Mouse (Mus musculus) thymus, postnatal 0 days (tissue): ENCODE measurements around the gene Uqcrh. TPM values are rescaled to one million over a fixed set of nuclear protein-coding genes. Genes with fewer than 3 reads are reported as not detected.
A peak's percentile ranks its signal among the peaks of the same experiment; 100 is the strongest.

Source experiments
- DNase-seq: peaks from one replicate; pipeline ENCODE4 v3.0.0-alpha.2; 2015; ENCODE audit warnings: low spot score
- polyA plus RNA-seq: library from polyadenylated mRNA; unstranded; fragments of >200 nt; fragmentation: Nextera tagmentation; extraction: Ambion mirVana; gene quantifications from 2 replicates; pipeline ENCODE4 v1.2.1, GENCODE M21; 2015

Gene Uqcrh
- polyA plus RNA-seq, 1 experiment from 2014 or later = 652 TPM

DNA sequence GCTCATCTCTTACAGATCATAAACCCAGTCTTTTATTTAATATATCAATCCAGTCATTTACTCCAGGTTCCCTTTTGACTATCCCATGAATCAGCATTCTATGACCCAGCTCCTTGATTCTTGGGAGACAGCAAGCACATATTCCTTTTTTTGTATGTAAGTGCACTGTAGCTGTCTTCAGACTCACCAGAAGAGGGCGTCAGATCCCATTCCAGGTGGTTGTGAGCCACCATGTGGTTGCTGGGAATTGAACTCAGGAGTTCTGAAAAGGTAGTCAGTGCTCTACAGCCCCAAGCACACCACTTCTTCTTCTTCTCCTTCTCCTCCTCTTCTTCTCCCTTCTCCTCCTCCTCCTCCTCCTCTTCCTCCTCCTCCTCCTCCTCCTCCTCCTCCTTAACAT lies 17.3 kb downstream of the Uqcrh start:
- no peak for DNase-seq

DNA sequence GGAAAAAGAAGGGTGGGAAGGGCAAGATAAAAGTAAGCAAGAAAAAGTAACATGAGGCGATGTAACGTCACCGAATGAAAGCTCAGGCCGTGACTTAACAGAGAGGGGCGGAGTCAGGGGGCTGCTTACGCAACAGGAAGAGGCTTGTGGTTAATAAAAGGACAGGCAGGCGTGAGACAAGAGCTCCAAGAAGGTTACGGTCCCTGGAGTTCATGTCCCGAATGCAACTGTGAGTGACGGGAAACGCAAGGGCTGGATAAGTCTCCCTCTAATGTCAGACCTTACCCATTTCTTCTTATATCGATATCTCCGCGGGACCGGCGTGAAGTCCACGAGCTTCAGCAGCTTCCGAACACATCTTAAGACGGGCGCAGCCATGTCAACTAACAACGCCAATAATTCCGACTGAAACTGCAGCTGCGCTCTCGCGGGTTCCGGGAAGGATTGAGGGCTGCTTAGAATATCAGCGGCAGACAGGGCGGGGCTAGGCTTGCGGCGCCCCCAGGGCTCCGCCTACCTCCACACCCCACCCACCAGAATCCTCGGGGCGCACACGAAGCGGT lies 21.4 kb downstream of the Uqcrh start, which contains the start of gene Nsun4:
Gene Nsun4, minus strand, starts transcription at position 478 of the 563 bp plus-strand sequence.
- DNase-seq = peak; percentile 95

DNA sequence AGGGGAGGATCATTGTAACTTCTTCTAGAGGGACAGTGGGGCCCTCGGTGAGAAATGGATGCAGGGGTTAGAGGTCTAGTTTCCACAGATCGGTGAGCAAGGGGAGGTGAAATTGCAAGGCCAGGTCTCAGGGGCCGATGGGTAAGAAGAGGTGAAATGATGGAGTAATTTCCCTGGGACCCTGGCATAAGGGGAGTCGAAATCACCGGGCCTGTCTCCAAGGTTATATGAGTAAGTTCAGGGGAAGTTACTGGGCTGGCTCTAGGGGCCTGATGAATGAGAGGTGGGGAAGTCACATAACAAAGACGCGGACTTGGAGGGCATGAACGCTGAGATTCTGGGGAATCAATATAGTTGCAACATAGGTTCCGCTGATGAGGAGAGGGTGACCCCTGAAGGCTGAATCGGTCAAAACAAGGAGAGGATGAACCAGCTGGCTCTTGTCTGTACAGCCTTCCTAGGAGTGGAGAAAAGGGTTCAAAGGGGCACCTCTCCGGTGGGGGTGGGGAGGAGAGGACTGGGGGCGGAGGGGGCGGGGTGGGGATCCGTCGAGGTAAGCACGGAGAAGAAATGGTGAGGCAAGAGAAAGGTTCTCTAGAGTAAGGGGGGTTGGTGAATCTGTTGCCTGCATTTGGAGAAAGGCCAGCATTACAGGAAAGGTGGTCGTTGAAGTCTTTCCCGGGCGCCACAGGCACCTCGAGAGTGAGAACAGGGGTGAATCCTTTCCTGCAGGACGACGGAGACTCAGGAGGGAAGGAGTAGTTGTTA lies 22.2 kb downstream of the Uqcrh start:
- peak; percentile 54 for DNase-seq

DNA sequence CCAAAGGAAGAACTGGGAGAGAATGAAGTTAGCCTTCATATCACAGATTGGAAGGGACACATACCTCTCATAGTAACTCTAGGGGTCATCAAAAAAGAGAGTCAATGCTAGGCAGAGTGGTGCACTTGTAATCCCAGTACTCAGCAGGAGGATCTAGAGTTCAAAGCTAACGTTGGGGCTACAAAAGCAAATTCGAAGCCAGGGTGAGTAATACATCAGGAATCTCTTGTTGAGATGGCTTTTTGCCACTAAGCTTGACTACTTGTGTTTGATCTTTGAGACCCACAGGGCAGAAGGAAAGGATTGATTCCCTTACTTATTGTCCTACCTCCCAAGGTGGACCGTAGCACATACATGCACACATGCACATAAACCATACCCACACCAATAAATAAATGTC lies 25.7 kb downstream of the Uqcrh start:
- DNase-seq = no peak

DNA sequence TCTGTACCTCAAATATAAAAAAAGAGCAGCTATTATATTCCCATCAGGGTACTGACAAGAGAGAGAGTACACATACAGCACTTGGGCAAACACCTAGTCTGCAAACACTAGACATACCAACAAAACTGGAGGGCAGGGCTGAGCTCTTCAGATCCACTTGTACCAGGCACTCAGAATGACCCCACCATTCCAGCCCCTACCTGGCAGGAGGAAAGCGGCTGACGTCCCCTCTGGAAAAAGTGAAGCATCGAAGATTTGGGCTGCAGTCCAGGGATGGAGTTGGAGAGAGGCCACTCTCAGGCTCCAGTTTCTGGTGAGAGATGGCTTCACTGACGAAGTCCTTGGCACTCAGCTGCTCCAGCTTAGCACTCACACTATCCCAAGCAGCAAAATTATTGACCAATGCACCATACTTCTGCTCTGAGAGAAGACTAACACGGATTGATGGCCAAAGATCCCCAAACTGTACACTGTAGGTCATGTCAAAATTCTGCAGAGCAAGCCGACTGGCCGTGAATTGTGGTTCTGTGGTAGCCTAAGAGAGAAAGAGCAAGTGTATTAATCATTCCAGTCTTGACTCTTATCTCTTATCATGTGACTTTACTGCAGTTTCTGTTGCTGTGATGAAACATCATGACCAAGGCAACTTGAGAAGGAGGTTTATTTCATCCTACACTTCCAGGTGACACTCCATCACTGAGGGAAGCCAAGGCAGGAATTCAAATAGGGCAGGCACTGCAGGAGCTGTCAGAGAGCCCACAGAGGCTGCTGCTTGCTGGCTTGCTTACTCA lies 26.5 kb downstream of the Uqcrh start:
- no peak for DNase-seq

DNA sequence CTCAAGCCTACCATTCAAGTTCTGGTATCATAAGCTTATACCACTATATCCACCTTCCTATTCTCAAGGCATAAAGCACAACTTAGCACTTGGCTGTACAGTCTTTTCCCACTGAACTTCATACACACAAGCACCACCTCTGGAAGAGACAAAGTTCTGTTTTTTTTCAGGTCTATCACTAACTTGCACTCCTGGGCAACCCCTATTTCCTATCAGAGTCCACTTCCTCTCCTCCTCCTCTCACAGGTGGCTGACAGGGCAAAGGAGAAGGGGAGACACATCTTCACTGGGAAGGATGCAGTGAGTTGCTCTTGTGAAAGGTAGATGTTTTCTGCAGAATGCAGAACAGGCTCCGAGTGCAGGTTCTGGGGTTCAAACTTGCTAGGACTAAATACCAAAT lies 27.2 kb downstream of the Uqcrh start:
- DNase-seq = no peak

DNA sequence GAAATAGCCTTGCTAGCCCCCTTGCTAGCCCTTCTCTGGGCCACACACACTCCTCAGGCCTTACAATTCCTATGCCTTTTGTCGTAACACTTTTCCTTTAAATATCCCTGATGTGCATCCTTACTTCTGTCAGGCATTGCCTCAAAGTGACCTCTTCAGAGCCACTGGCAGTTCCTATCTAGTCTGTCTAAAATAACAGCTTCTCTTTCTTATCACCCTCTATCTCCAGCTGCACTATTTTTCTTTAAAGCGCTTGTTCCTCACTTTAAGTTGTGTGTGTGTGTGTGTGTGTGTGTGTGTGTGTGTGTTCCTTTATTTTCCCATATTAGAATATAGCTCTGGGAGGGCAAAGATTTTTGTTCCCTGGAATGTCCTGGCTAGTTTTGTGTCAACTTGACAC lies 28.3 kb downstream of the Uqcrh start:
- no peak for DNase-seq

DNA sequence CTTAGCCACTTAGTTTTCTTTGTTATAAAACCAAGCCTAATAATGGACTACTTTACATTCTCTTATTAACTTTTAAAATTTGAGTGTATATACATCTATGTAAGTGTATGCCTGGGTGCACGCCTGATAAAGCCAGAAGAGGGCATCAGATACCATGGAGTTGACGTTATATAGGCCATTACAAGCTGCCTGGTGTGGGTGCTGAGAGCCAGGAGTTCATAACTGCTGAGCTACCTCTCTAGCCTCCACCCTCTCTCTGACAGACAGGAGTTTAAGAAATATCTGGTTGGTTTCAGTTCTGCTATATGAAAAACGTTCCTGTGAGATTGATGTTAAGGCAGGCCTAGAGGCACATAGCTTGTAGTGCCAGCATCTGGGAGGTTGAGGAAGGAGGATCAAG lies 32.7 kb downstream of the Uqcrh start:
- peak; percentile 12 for DNase-seq

DNA sequence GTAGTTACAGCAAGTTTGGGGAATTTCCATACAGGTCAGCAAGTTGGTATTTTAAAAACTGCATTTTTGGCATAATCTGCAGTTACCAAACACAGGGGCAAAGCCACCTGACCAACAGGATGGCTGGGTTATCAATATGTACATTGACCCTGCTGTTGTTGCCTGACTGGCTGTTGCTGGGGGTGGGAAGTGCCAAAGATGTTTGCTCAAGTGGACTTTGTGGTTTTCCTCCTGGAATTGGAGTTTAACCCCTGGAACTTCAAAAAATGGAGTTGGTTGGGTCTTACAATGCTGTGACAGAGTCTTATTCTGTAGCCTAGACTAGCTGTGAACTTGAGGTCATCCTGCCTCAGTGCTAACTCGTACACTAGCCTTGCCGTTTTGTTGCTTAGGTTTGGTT lies 34.4 kb downstream of the Uqcrh start:
- DNase-seq = no peak

DNA sequence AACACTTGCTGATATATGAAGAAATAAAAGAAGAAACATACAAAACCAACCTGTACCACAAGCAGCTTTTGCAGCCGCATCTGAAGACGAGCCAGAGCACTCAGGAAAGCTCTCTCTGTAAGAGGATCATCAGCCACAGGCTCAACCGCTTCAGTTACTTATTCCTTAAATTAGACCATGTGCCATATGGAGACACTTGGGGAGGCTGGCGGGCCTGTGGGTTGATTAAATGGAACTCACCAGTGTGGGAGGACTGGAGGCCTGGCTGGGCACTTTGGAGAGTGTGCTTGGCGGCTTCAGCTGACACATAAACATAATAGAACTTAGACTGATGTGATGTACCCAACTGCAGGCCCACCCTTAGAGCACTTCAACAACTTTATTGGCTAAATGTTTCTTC lies 41.5 kb downstream of the Uqcrh start:
- no peak for DNase-seq

DNA sequence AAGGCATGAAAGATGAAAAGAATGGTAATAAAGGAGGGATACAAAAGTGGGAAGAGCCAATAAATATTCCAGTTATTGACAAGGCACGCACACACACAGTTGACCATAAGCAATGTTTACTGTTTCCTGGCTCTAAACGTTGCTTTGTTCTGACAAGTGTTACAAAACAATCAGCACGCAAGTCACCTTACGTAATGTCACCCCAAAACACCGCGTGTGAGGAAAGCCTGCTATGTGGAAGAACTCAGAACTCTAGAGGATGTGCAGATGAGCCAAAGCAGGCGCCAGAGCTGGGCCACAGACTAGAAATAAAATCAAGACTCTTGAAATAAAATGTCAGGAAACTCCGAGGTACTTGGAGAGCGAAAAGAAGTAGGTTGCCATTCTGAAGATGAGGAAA lies 42.0 kb downstream of the Uqcrh start:
- no peak for DNase-seq

DNA sequence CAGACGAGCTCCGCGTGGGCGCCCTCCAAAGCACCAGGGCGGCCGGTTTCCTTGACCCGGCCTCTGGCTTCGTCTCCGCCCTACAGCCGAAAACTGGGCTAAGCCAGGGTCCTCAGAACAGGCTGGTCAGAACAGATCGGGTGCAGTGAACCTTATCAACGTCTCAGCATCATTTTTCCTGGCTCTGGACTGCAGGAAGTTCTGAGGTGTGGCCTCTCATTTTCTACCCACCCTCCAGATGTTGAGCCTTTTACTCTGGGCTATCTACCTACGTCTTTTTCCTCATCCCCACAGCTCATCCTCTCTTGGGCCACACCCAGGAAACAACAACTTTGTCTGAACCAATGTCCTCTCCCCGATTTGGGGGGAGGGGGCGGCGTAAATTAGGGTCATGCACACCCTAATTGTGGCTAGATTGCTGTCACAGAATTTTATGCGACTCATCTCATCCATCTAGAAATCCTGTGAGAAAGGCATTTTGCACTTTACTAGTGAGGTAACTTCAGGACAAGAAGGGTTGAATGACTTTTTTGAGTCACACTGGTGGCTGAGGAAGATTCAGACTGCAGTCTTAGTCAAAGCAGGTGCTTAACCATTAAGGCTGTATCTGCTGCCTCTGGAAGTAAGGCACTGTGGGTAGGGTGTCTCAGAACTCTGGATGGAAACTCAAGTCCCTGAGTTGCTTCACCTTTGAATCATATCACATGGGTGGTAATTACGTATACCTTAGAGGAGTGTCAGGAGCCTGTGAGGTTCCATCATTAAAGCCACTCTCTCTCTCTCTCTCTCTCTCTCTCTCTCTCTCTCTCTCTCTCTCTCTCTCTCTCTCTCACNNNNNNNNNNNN lies 56.7 kb downstream of the Uqcrh start, which contains the start of gene Faah:
Gene Faah, minus strand, starts transcription at position 25 of the 845 bp plus-strand sequence.
- no peak for DNase-seq

DNA sequence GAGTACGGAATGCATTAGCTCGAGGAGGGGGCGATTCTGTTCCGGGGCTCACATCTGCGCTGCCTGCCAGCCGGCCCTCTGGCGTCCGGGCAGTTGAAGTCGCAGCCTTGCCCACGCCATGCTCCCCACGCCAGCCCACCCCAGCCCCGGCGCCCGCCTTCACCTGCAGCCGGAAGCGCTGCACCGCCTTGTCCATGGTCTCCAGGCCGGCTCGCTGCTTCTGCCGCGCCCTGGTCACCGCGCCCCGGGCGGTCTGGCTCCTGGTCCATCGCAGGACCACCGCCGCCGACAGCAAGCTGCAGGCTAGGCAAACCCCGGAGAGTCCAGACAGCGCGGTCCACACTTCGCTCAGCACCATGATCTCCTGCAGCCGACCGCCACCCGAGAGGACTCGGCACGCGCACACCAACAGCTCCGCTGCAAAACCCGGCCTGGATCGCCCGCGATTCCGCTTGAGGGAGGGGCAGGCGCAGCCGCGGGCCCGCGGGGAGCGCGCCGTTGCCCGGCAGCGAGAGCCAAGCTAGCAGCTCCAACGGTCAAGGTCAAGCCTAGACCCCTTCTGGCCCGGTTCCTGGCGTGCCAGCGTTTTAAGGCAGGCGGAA lies 57.5 kb downstream of the Uqcrh start:
- DNase-seq = peak; percentile 59

Other genes starting within 250 kb of the Uqcrh start
- 8.5 and 9.4 TPM in 2 replicates for gene Mob3c, start 247.0 kb downstream of the Uqcrh start, polyA plus RNA-seq
- 41.3 and 42.5 TPM in 2 replicates for gene Mknk1, start 235.9 kb downstream of the Uqcrh start, polyA plus RNA-seq
- gene Kncn, start 190.7 kb downstream of the Uqcrh start, polyA plus RNA-seq = not detected in 2 replicates
- gene 6430628N08Rik, start 184.4 kb downstream of the Uqcrh start, polyA plus RNA-seq = not detected in 2 replicates
- gene Dmbx1, start 135.1 kb downstream of the Uqcrh start, polyA plus RNA-seq = 0.04 and 0.05 TPM in 2 replicates
- gene Faah, start 57.1 kb downstream of the Uqcrh start, polyA plus RNA-seq = 3.9 and 4.7 TPM in 2 replicates
- 17.9 and 18.6 TPM in 2 replicates for gene Nsun4, start 21.2 kb downstream of the Uqcrh start, polyA plus RNA-seq
- gene Lrrc41, start 198 bp upstream of the Uqcrh start, polyA plus RNA-seq = 41.6 and 42.1 TPM in 2 replicates
- gene Rad54l, start 48.6 kb upstream of the Uqcrh start, polyA plus RNA-seq = 26.0 and 26.4 TPM in 2 replicates
- 28.6 and 30.5 TPM in 2 replicates for gene Pomgnt1, start 48.8 kb upstream of the Uqcrh start, polyA plus RNA-seq
- 0.87 and 1.1 TPM in 2 replicates for gene Lurap1, start 76.3 kb upstream of the Uqcrh start, polyA plus RNA-seq
- gene Tspan1, start 92.5 kb upstream of the Uqcrh start, polyA plus RNA-seq = 3.2 and 4.1 TPM in 2 replicates
- not detected in 2 replicates for gene 1700042G07Rik, start 98.3 kb upstream of the Uqcrh start, polyA plus RNA-seq
- gene Gm49337, start 98.3 kb upstream of the Uqcrh start, polyA plus RNA-seq = not detected in 2 replicates
- 4.2 and 4.7 TPM in 2 replicates for gene Pik3r3, start 146.5 kb upstream of the Uqcrh start, polyA plus RNA-seq